Mouse (Mus musculus) cerebellum, adult 2 months (tissue): ENCODE measurements at regions not wholly inside any gene's neighbourhood (a gene's known extent, or its start where the extent isn't known, plus 50 kb on each side); places are given as distances from the start of the nearest gene placed in this dataset.

Experiments
- CTCF ChIP-seq: fragments of 200-500 bp; IDR thresholded peaks from 2 replicates; pipeline ENCODE4 v1.5.1; 2011; ENCODE audit warnings: low read depth, mild to moderate bottlenecking, control low read depth, low read length, moderate library complexity, borderline replicate concordance; ENCODE audit not compliant: insufficient read depth
- POLR2A ChIP-seq: fragments of 200-500 bp; IDR thresholded peaks from 2 replicates; pipeline ENCODE4 v1.6.1; 2011; ENCODE audit warnings: low read length, control low read depth, borderline replicate concordance; ENCODE audit not compliant: insufficient read depth

GRCm38 (mm10) chr17:62109052-62109451 lies 772.1 kb downstream of the Efna5 start:
- TF ChIP-seq POLR2A (no peak), CTCF (no peak)
